Mouse (Mus musculus) left cerebral cortex, adult 6 months (tissue): ENCODE measurements around the gene Gm3045. TPM values are rescaled to one million over a fixed set of nuclear protein-coding genes. Genes with fewer than 3 reads are reported as not detected.

ENCODE experiments used
- long read RNA-seq, 2 experiments: library from polyadenylated mRNA; unstranded; transcript quantifications; one replicate each; pipeline ENCODE4 v2.0.0; 2019 to 2020
- polyA plus RNA-seq: library from polyadenylated mRNA; unstranded; fragments of <200 nt; fragmentation: Nextera tagmentation; gene quantifications from 2 replicates; pipeline ENCODE4 v1.2.3, GENCODE M21; 2021

Gm3045 gene
- 0.08 TPM in 1 of 2 replicates, not detected in the other for polyA plus RNA-seq
- long read RNA-seq, experiment 1: 0 reads
- long read RNA-seq, experiment 2: 0 reads

DNA sequence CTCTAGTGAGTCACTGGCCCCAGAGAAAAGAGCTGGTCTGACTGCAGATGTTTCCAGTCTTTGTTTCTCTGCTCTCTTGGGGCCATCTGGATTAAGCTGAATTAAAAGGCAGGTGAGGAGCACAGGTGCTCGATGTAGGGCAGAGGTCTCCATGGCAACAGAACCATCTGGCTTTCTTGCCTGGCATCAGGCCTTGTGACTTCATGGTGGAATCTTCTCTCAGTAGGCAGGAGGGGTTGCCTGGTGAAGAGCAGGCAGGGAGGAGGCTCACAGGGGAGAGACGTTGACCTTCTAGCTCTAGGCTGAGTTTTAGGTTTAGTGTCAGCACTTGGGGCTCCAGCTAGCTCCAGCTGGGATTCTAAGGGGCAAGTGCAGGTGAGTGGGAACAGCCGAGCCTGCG lies at the start of gene Gm3045:
Gene Gm3045 (plus strand): TSS at position 230 of the 400 bp plus-strand sequence.

DNA sequence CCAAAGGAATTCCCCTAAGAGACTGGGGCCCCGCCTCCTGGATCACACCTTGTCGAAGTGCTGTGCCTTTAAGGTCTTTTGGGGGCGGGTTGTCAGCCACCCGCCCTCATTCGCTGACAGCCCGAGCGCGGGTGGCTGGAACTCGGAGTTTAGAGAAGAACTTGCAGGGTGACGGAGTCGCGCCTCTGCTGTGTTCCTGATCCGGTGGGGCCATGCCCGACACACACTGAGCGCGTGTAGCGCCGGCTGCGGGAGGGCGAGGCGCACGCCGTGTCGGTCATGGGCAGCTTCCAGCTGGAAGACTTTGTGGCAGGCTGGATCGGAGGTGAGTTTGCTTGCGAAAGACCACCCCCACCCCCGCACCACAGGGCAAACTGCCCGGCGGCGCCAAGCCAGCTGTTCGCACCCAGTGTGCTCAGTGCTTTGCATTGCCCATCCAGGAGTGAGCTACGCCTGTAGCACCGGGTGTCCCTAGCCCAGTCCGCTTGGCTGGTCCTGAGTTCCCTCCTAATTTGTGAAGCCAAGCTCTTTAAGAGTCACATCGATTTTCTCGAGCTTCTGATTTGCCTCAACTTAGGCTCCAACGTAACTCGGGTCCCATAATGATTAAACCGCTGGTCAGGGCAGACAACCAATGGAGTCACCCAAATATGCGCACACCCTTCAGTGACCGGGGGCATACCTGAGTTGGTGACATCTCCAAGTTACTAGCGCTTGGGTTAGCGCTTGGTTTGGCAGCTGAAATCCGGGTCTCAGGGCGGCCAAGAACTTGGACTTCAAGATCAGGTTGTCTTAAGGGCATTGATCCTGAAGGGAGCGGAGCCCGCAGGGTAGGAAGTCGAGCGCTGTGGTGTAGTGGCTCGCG lies 12.0 kb downstream of the Gm3045 start, which contains the start of gene Slc25a48:
Gene Slc25a48 (plus strand): TSS at position 145 of the 865 bp plus-strand sequence.

DNA sequence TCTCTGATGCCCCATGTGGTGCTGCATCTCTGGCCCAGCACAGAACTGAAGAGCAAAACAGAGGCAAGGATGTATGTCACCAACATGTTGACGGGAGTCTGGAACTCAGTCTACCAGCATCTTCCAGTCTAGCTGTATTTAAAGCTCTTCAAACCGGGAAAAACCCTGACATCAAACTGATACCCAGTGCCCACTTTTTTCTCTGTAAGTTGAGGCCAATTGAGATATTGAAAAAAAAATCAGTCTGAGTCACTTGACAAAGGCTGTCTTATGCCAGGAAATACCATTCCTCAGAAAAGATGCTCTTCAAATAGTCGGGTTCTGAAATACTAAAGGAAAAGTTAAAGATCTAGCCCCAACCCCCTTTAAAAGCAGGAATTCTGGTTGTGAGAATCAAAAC lies 55.8 kb downstream of the Gm3045 start, which contains the start of gene Il9:
Gene Il9 (minus strand): TSS at position 101 of the 400 bp plus-strand sequence.

Other genes starting within 250 kb of the Gm3045 start
- 0.96 and 1.4 TPM in 2 replicates for gene Tifab, start 247.7 kb upstream of the Gm3045 start, polyA plus RNA-seq
- 0.33 TPM in 1 of 2 replicates, not detected in the other for gene Neurog1, start 174.4 kb upstream of the Gm3045 start, polyA plus RNA-seq
- gene Cxcl14, start 130.0 kb upstream of the Gm3045 start, polyA plus RNA-seq: 44.6 and 115 TPM in 2 replicates
- gene Slc25a48, start 11.8 kb downstream of the Gm3045 start, polyA plus RNA-seq: 0.26 TPM in 1 of 2 replicates, not detected in the other
- not detected in 2 replicates for gene Il9, start 55.7 kb downstream of the Gm3045 start, polyA plus RNA-seq
- gene Fbxl21, start 95.9 kb downstream of the Gm3045 start, polyA plus RNA-seq: 5.3 and 5.6 TPM in 2 replicates
- gene Lect2, start 121.9 kb downstream of the Gm3045 start, polyA plus RNA-seq: not detected in 2 replicates
- 2.1 TPM in 2 replicates for gene Tgfbi, start 182.9 kb downstream of the Gm3045 start, polyA plus RNA-seq